In the genomic region with DNA sequence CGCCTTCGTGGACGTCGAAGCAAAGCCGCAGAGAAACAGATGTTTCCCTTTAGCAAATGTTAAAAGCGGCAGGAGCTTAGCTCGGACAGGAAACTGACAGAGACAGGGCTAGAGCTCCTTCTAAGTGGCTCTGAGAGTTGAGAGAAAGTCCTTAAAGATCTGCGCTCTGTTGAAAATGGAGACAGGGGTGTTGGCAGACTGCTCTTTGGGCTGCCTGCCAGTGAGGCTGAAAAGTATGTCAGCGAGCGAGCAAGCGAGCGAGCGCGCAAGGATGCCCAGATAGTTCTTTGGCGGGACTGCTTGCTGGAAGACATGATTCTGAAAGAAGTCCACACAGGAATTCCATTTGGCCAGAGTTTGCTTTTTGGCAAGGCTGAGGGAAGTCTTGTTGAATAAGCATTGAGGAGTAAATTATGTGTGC, we compare ENCODE assay signal across 8 mouse cellular contexts.
DNase-seq lines count a peak whose midpoint lies in the region; ATAC-seq and TF ChIP-seq lines count a peak whose summit lies in the region.

No protein-coding gene starts in this region.

- peak overlapping the region; percentile 50 for H3K4me2 ChIP-seq in hindbrain, postnatal 0 days (ENCODE audit: low read depth, low read length)
- no peak overlapping the region for H3K4me2 ChIP-seq in hindbrain, embryonic 12.5 days (replicated peaks)
- H3K4me2 ChIP-seq in liver, embryonic 11.5 days = peak overlapping the region; percentile 31

- no peaks in the 10 kb centered on the region for H3K27me3 ChIP-seq in hindbrain, postnatal 0 days (ENCODE audit: insufficient read depth, low read length)
- H3K27me3 ChIP-seq in hindbrain, embryonic 12.5 days = no peaks in the 10 kb centered on the region
- H3K27me3 ChIP-seq in liver, embryonic 11.5 days (replicated peaks; ENCODE audit: control insufficient read depth, insufficient read depth, low read length) = no peaks in the 10 kb centered on the region

- no peaks in the 10 kb centered on the region for H3K4me1 ChIP-seq in hindbrain, postnatal 0 days (ENCODE audit: insufficient read depth, low read length)
- no peaks in the 10 kb centered on the region for H3K4me1 ChIP-seq in hindbrain, embryonic 12.5 days
- H3K4me1 ChIP-seq in liver, embryonic 11.5 days (replicated peaks; ENCODE audit: control insufficient read depth, insufficient read depth, low read length) = no peaks in the 10 kb centered on the region

- no peak for TF ChIP-seq CTCF in hindbrain, postnatal 0 days (IDR thresholded peaks at IDR 0.05; ENCODE audit: low read depth)

- H3K4me3 ChIP-seq in hindbrain, postnatal 0 days (ENCODE audit: low read length) = peak overlapping the region; percentile 19; the same call in 1 of the 2 replicates
- no peak overlapping the region for H3K4me3 ChIP-seq in hindbrain, embryonic 12.5 days
- H3K4me3 ChIP-seq in liver, embryonic 11.5 days (ENCODE audit: low read depth, low read length) = no peak overlapping the region; the same call in 1 of the 2 replicates

- intact Hi-C loops in gastrocnemius, postnatal 36 days (cut with DNase I) = no loop called here

- H3K9ac ChIP-seq in hindbrain, postnatal 0 days (replicated peaks; ENCODE audit: low read length) = no peak overlapping the region
- no peak overlapping the region for H3K9ac ChIP-seq in hindbrain, embryonic 12.5 days
- H3K9ac ChIP-seq in liver, embryonic 11.5 days (ENCODE audit: low read depth, low read length) = no peak overlapping the region

- H3K9me3 ChIP-seq in hindbrain, postnatal 0 days (ENCODE audit: low read length) = no peaks in the 10 kb centered on the region
- H3K9me3 ChIP-seq in hindbrain, embryonic 12.5 days (replicated peaks) = no peaks in the 10 kb centered on the region
- H3K9me3 ChIP-seq in liver, embryonic 11.5 days (ENCODE audit: control insufficient read depth, low read length) = no peaks in the 10 kb centered on the region

- ATAC-seq in hindbrain, postnatal 0 days = peak; percentile 68
- no peak for ATAC-seq in hindbrain, embryonic 12.5 days (ENCODE audit: low FRiP score)
- no peak for ATAC-seq in liver, embryonic 11.5 days (replicated peaks; ENCODE audit: low FRiP score)

- peak; percentile 86 for DNase-seq in hindbrain, postnatal 0 days (ENCODE audit: low spot score)
- DNase-seq in cerebellum, postnatal 25 days = peak; percentile 59 to 76
- DNase-seq in gastrocnemius, postnatal 36 days = peak; percentile 57
- DNase-seq in kidney, postnatal 14 days = peak; percentile 27
- DNase-seq in liver, embryonic 11.5 days (ENCODE audit: low spot score) = no peak
- peak; percentile 63 for DNase-seq in right cerebral cortex, postnatal 14 days
- DNase-seq in MN1 (ENCODE audit: low spot score) = no peak

- WGBS in hindbrain, postnatal 0 days = 50% methylated on average over 15 of the region's 15 CpGs
- WGBS in hindbrain, embryonic 12.5 days = 74% methylated on average over 15 of the region's 15 CpGs
- 70% methylated on average over 15 of the region's 15 CpGs for WGBS in liver, embryonic 11.5 days

- no peaks in the 10 kb centered on the region for H3K36me3 ChIP-seq in hindbrain, postnatal 0 days (ENCODE audit: insufficient read depth, low read length)
- no peaks in the 10 kb centered on the region for H3K36me3 ChIP-seq in hindbrain, embryonic 12.5 days
- no peaks in the 10 kb centered on the region for H3K36me3 ChIP-seq in liver, embryonic 11.5 days (ENCODE audit: control insufficient read depth, insufficient read depth, low read length)

- peak overlapping the region; percentile 71 for H3K27ac ChIP-seq in hindbrain, postnatal 0 days
- no peak overlapping the region for H3K27ac ChIP-seq in hindbrain, embryonic 12.5 days
- H3K27ac ChIP-seq in liver, embryonic 11.5 days (ENCODE audit: low read depth, low read length) = no peak overlapping the region

Comparison
In these comparisons a context has a peak if more than half of its experiments do, and no peak if none do; other contexts are left out.
1. DNase-seq: peak in hindbrain, postnatal 0 days (single experiment), cerebellum, postnatal 25 days (2 of 2), gastrocnemius, postnatal 36 days (2 of 2), kidney, postnatal 14 days (single experiment) and right cerebral cortex, postnatal 14 days (single experiment); none in liver, embryonic 11.5 days (single experiment) and MN1 (single experiment).